Mouse (Mus musculus) liver, embryonic 18 days (tissue): ENCODE data around the gene Serf2. TPM values are rescaled to one million over a fixed set of nuclear protein-coding genes. Genes with fewer than 3 reads are reported as not detected.

Experiments
- polyA plus RNA-seq: library from polyadenylated mRNA; depleted of rRNA; stranded (reverse); fragments of >200 nt; gene quantifications from 2 replicates; pipeline ENCODE4 v1.2.3, GENCODE M21; 2012; rRNA removed

The Serf2 gene
- polyA plus RNA-seq: 326 and 594 TPM in 2 replicates

GRCm38 (mm10) chr2:121448739-121449535 is at the start of gene Serf2:
Gene Serf2 (plus strand): TSS chr2:121449195.

DNA sequence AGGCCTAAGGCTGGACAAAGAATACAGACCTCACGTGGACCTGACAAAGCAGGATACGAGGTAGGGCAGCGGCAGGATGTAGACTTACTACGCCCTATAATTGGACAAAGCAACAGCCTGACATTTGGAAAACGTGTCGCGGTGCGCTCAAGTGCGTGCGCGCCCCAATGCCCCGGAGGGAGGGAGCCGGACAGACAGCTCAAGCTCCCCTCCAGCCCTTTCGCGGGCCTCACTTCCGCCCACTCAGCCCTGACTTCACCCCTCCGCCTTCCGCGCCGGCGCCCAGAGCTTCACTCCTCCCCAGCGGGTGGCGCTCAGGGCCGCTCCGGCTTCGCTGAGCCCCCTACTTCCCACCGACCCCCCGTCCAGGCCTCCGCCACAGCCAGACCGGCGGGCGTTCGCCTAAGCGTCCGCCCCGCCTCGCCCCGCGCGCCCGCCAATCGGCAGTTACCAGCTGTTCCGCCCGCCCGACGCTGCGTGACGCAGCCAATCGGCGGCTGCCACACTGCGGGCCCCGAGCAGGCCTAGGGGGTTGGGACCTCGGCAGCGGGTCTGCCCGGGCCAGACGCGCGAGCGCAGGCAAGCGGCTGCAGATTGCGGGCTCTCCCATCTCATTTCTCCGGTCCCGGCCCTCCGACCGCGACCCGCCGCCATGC is 35.5 kb upstream of the Serf2 start, which contains the start of the genes Pdia3 and Catsper2:
Gene Pdia3, plus strand, starts transcription at position 389 of the 656 bp plus-strand sequence.
Gene Catsper2, minus strand, starts transcription at position 406 of the 656 bp plus-strand sequence.

DNA sequence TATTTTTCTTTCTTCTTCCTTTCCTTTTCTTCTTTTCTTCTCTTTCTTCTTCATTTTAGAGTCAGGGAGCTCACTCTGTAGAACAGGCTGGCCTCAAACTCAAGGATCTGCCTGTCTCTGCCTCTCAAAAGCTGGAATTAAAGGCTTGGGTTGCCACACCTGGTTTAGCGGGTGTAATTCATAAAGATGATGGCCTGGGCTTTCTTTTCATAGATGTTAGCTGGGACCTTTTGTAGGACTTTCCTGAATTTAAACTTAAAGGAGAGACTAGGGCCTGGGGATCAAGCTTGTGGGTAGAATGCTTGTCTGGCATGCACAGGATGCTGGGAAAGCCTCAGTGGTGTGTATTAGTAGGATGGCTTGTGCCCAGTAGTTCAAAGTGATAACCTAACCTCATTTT is 4.8 kb upstream of the Serf2 start, which contains the start of gene Ell3:
Gene Ell3, minus strand, starts transcription at position 101 of the 400 bp plus-strand sequence.

GRCm38 (mm10) chr2:121452990-121453389 is 4.0 kb downstream of the Serf2 start, which contains the start of gene Hypk:
Gene Hypk (plus strand): TSS chr2:121453290.

DNA sequence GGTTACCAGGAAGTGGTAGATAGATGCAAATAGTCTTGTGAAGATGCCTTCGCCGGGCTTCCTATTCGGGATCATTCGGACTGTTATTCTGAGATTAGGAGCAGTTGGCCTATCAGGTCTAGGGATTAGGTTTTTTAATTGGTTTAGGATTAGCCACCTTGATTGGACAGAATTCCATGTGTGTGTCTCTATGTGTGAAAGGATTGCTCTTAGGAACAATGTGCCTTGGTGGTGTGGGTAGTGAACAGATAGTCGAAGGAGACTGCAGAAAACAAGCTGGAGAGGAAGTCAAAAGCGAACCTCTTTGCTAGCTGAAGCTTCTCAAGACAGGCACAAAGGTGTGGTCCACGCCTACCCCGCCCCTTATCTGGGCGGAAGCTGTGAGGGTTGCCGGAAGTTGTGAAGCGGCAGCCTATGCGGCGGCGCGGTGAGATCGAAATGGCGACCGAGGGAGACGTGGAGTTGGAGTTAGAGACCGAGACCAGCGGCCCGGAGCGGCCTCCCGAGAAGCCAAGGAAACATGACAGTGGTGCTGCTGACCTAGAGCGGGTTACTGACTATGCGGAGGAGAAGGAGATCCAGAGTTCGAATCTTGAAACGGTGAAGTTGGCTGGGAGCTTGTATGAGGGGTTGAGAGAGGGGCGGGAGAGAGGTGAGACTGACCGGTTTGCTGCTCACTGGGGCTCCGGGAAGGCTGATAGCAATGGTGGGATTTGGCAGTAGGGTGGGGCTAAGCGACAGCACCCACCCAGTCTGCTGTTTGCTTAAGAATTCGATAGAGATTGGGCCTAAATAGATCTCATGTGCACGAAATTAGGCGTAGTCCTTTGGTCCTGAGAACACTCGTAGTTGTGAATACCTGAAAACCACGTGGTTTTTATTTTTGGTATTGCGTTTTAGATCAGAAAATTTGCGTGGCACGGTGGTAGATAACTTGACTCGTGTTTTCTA is 8.0 kb downstream of the Serf2 start, which contains the start of gene Serinc4:
Gene Serinc4, minus strand, starts transcription at position 90 of the 951 bp plus-strand sequence.

GRCm38 (mm10) chr2:121473301-121474179 is 24.5 kb downstream of the Serf2 start, which contains the start of gene Mfap1b:
Gene Mfap1b (minus strand): TSS chr2:121474067.

GRCm38 (mm10) chr2:121505942-121506882 is 57.2 kb downstream of the Serf2 start, which contains the start of the genes Mfap1a and Wdr76:
Gene Mfap1a (minus strand): TSS chr2:121506665.
Gene Wdr76 (plus strand): TSS chr2:121506723.

Other genes starting within 250 kb of the Serf2 start
- 14.3 and 18.7 TPM in 2 replicates for gene Trp53bp1, start 177.8 kb upstream of the Serf2 start, polyA plus RNA-seq
- 0.03 and 0.12 TPM in 2 replicates for gene Map1a, start 159.6 kb upstream of the Serf2 start, polyA plus RNA-seq
- 2.9 and 3.3 TPM in 2 replicates for gene Ppip5k1, start 93.8 kb upstream of the Serf2 start, polyA plus RNA-seq
- gene Ckmt1, start 91.5 kb upstream of the Serf2 start, polyA plus RNA-seq: 0.32 and 1.6 TPM in 2 replicates
- not detected in 2 replicates for gene Strc, start 62.0 kb upstream of the Serf2 start, polyA plus RNA-seq
- gene Pdia3, start 35.4 kb upstream of the Serf2 start, polyA plus RNA-seq: 154 and 162 TPM in 2 replicates
- 0.89 and 1.0 TPM in 2 replicates for gene Catsper2, start 35.4 kb upstream of the Serf2 start, polyA plus RNA-seq
- 2.2 and 2.7 TPM in 2 replicates for gene Ell3, start 4.9 kb upstream of the Serf2 start, polyA plus RNA-seq
- 17.5 and 21.9 TPM in 2 replicates for gene Hypk, start 4.1 kb downstream of the Serf2 start, polyA plus RNA-seq
- 0.06 and 0.16 TPM in 2 replicates for gene Serinc4, start 7.6 kb downstream of the Serf2 start, polyA plus RNA-seq
- 6.6 and 7.5 TPM in 2 replicates for gene Mfap1b, start 24.9 kb downstream of the Serf2 start, polyA plus RNA-seq
- gene Mfap1a, start 57.5 kb downstream of the Serf2 start, polyA plus RNA-seq: 4.9 and 5.0 TPM in 2 replicates
- gene Wdr76, start 57.5 kb downstream of the Serf2 start, polyA plus RNA-seq: 5.6 and 5.7 TPM in 2 replicates